ENCODE assay signal across 10 mouse cellular contexts in genomic region chr1:80512210-80512948, GRCm38 (mm10). TPM values are rescaled to one million over a fixed set of nuclear protein-coding genes. Genes with fewer than 3 reads are reported as not detected.
DNase-seq lines count a peak whose midpoint lies in the region; ATAC-seq and TF ChIP-seq lines count a peak whose summit lies in the region.
"Had no signal": no experiment of that assay in that cellular context is flagged by ENCODE, and none has a peak within 500 bp of the region (broad histone marks: within the 10 kb centered on the region; RNA-seq: fewer than 3 reads in every experiment).

No protein-coding gene starts in this region.

- peak; percentile 24 for DNase-seq in kidney, postnatal 0 days (ENCODE audit: low spot score)
- DNase-seq in kidney, adult 11 months: no peak
- DNase-seq in ES-E14 (ENCODE audit: low read depth, low spot score): peak; percentile 4
- peak; percentile 7 for DNase-seq in embryo, embryonic 9.5 days (ENCODE audit: extremely low spot score)
- DNase-seq in midbrain, embryonic 14.5 days: peak; percentile 80
- no peak for DNase-seq in testis, postnatal 10 days (ENCODE audit: low spot score)
- DNase-seq in adrenal gland, adult 8-10 months: no peak
- DNase-seq in adrenal gland, postnatal 10 days: no peak

- no peak overlapping the region for H3K4me2 ChIP-seq in kidney, postnatal 0 days (ENCODE audit: low read length)
- H3K4me2 ChIP-seq in midbrain, embryonic 14.5 days (ENCODE audit: low read length): no peak overlapping the region
- H3K4me2 ChIP-seq: heart, embryonic 15.5 days had no signal

- H3K27ac ChIP-seq in kidney, postnatal 0 days: no peak overlapping the region
- no peak overlapping the region for H3K27ac ChIP-seq in ES-E14 (ENCODE audit: insufficient read depth, low read depth, low read length, poor library complexity, severe bottlenecking)
- H3K27ac ChIP-seq in midbrain, embryonic 14.5 days (replicated peaks; ENCODE audit: low read depth, low read length): no peak overlapping the region
- H3K27ac ChIP-seq: heart, embryonic 15.5 days had no signal

- in situ Hi-C loops in ES-E14 (cut with MboI; ENCODE audit: low sequenced_read_pairs in 2 of 2, unreplicated experiment in 2 of 2): loop anchor here in 1 of 2 experiments (10.0 kb wide), 1 partner anchor 338 kb away; no protein-coding TSS in a partner anchor

- H3K9ac ChIP-seq in kidney, postnatal 0 days (ENCODE audit: low read depth, low read length): no peak overlapping the region
- no peak overlapping the region for H3K9ac ChIP-seq in ES-E14 (ENCODE audit: insufficient read depth, low read depth, low read length, poor library complexity, severe bottlenecking)
- no peak overlapping the region for H3K9ac ChIP-seq in midbrain, embryonic 14.5 days (replicated peaks; ENCODE audit: low read length)
- H3K9ac ChIP-seq: heart, embryonic 15.5 days had no signal

- no peak for ATAC-seq in kidney, postnatal 0 days (replicated peaks; ENCODE audit: low FRiP score, low read depth)
- peak; percentile 56; the same call in 1 of the 2 replicates for ATAC-seq in midbrain, embryonic 14.5 days (ENCODE audit: low FRiP score, low TSS enrichment)

- H3K27me3 ChIP-seq in kidney, postnatal 0 days (ENCODE audit: insufficient read depth, low read length): no peaks in the 10 kb centered on the region
- H3K27me3 ChIP-seq in midbrain, embryonic 14.5 days (ENCODE audit: control insufficient read depth, insufficient read depth, low read length): no peaks in the 10 kb centered on the region
- H3K27me3 ChIP-seq: heart, embryonic 15.5 days; megakaryocyte, embryonic 14.5 days had no signal

- peak; percentile 70 for TF ChIP-seq CTCF in kidney, postnatal 0 days (IDR thresholded peaks at IDR 0.05; ENCODE audit: low read depth)

- no peaks in the 10 kb centered on the region for H3K36me3 ChIP-seq in kidney, postnatal 0 days (ENCODE audit: insufficient read depth, low read length)
- no peaks in the 10 kb centered on the region for H3K36me3 ChIP-seq in ES-E14 (ENCODE audit: control insufficient read depth, insufficient read depth, low read length, poor library complexity, severe bottlenecking)
- no peaks in the 10 kb centered on the region for H3K36me3 ChIP-seq in midbrain, embryonic 14.5 days (ENCODE audit: control insufficient read depth, insufficient read depth, low read length)
- H3K36me3 ChIP-seq: heart, embryonic 15.5 days had no signal

- 54% methylated on average over 8 of the region's 8 CpGs for WGBS in kidney, postnatal 0 days
- WGBS in midbrain, embryonic 14.5 days: 59% methylated on average over 8 of the region's 8 CpGs

- no peaks in the 10 kb centered on the region for H3K9me3 ChIP-seq in kidney, postnatal 0 days (replicated peaks; ENCODE audit: low read length)
- H3K9me3 ChIP-seq in ES-E14 (ENCODE audit: control insufficient read depth, insufficient read depth, low read depth, low read length): no peaks in the 10 kb centered on the region
- H3K9me3 ChIP-seq in midbrain, embryonic 14.5 days (ENCODE audit: control insufficient read depth, low read length): no peaks in the 10 kb centered on the region
- H3K9me3 ChIP-seq: heart, embryonic 15.5 days; megakaryocyte, embryonic 14.5 days had no signal

- no peak overlapping the region for H3K4me3 ChIP-seq in kidney, postnatal 0 days (replicated peaks; ENCODE audit: low read depth, low read length)
- no peak overlapping the region for H3K4me3 ChIP-seq in ES-E14 (ENCODE audit: insufficient read depth in 1 of 2, low read depth in 1 of 2, low read length in 2 of 2, poor library complexity in 1 of 2, severe bottlenecking in 1 of 2)
- no peak overlapping the region for H3K4me3 ChIP-seq in midbrain, embryonic 14.5 days (replicated peaks; ENCODE audit: low read depth, low read length)
- H3K4me3 ChIP-seq: heart, embryonic 15.5 days; megakaryocyte, embryonic 14.5 days had no signal

- H3K4me1 ChIP-seq in kidney, postnatal 0 days (replicated peaks; ENCODE audit: insufficient read depth, low read length): no peaks in the 10 kb centered on the region
- H3K4me1 ChIP-seq in ES-E14 (ENCODE audit: control insufficient read depth in 2 of 2, insufficient read depth in 2 of 2, low read length in 2 of 2, poor library complexity in 1 of 2): no peaks in the 10 kb centered on the region
- H3K4me1 ChIP-seq in midbrain, embryonic 14.5 days (ENCODE audit: control insufficient read depth, insufficient read depth, low read length): no peaks in the 10 kb centered on the region
- H3K4me1 ChIP-seq: heart, embryonic 15.5 days; megakaryocyte, embryonic 14.5 days had no signal

TF ChIP-seq in ES-E14, 5 proteins besides CTCF, POLR2A, EP300 and RAD21:
- TF ChIP-seq CHD2 (IDR thresholded peaks at IDR 0.05; ENCODE audit: low read depth, low read length) (no peak), MAFK (IDR thresholded peaks at IDR 0.05; ENCODE audit: insufficient read depth, low read depth, low read length) (no peak)

RNA-seq across cellular contexts. Expression of gene Gm45261, which starts 51.1 kb away (rescaled TPM):
- polyA plus RNA-seq in kidney, postnatal 0 days (2015; fragmentation: Nextera tagmentation; extraction: Ambion mirVana): not detected in 2 replicates
- total RNA-seq in ES-E14 (2012; rRNA removed): not detected in 2 replicates
- polyA plus RNA-seq in midbrain, embryonic 14.5 days (2014; fragmentation: Nextera tagmentation; extraction: Ambion mirVana): not detected in 2 replicates
- total RNA-seq in adrenal gland, adult 8-10 months (2022): not detected
- not detected for total RNA-seq in adrenal gland, postnatal 10 days (2021)
- polyA plus RNA-seq: heart, embryonic 15.5 days had no signal

Comparison
In these comparisons a context has a peak if more than half of its experiments do, and no peak if none do; other contexts are left out.
1. DNase-seq: peak in kidney, postnatal 0 days (single experiment), ES-E14 (single experiment), embryo, embryonic 9.5 days (single experiment) and midbrain, embryonic 14.5 days (single experiment); none in kidney, adult 11 months (single experiment), testis, postnatal 10 days (single experiment), adrenal gland, adult 8-10 months (single experiment) and adrenal gland, postnatal 10 days (single experiment).